In genomic region chr11:88948896-88949295, GRCm38 (mm10) we compare ENCODE assay signal across 24 mouse cellular contexts. TPM values are rescaled to one million over a fixed set of nuclear protein-coding genes. Genes with fewer than 3 reads are reported as not detected.
A peak's percentile ranks its signal among the peaks of the same experiment; 100 is the strongest.
DNase-seq lines count a peak whose midpoint lies in the region; ATAC-seq and TF ChIP-seq lines count a peak whose summit lies in the region.
"Had no signal": no experiment of that assay in that cellular context is flagged by ENCODE, and none has a peak within 500 bp of the region (broad histone marks: within the 10 kb centered on the region; RNA-seq: fewer than 3 reads in every experiment).

No protein-coding gene starts in this region.

- peaks cover 3% of the 10 kb centered on the region; the same call in 1 of the 2 replicates for H3K4me1 ChIP-seq in limb, embryonic 14.5 days (ENCODE audit: control insufficient read depth, insufficient read depth, low read length)
- H3K4me1 ChIP-seq in limb, embryonic 10.5 days: 0 out of 2 replicates have a peak, but pooled peaks cover 3% of the 10 kb centered on the region
- H3K4me1 ChIP-seq in ES-E14 (ENCODE audit: control insufficient read depth in 2 of 2, insufficient read depth in 2 of 2, low read length in 2 of 2, poor library complexity in 1 of 2): peaks cover 13 to 14% of the 10 kb centered on the region in 2 experiments
- H3K4me1 ChIP-seq: hindbrain, embryonic 12.5 days had no signal

- ATAC-seq in limb, embryonic 14.5 days (ENCODE audit: low FRiP score, low read depth): no peak
- ATAC-seq in erythroid progenitor cell, adult 5-6 weeks (replicated peaks; ENCODE audit: low FRiP score, poor library complexity, severe bottlenecking): no peak
- ATAC-seq: forebrain, embryonic 14.5 days; hindbrain, postnatal 0 days had no signal

- H3K4me2 ChIP-seq in limb, embryonic 14.5 days (replicated peaks; ENCODE audit: low read depth, low read length, severe bottlenecking): no peak overlapping the region
- H3K4me2 ChIP-seq: hindbrain, embryonic 12.5 days had no signal

- H3K4me3 ChIP-seq in limb, embryonic 14.5 days (replicated peaks; ENCODE audit: low read length): no peak overlapping the region
- no peak overlapping the region for H3K4me3 ChIP-seq in limb, embryonic 10.5 days
- peak overlapping the region in 1 of 2 experiments; percentile 39; a peak in 2 of 4 replicates for H3K4me3 ChIP-seq in ES-E14 (ENCODE audit: insufficient read depth in 1 of 2, low read depth in 1 of 2, low read length in 2 of 2, poor library complexity in 1 of 2, severe bottlenecking in 1 of 2)
- H3K4me3 ChIP-seq: forebrain, embryonic 10.5 days; gastrocnemius, adult 2 months; heart, embryonic 10.5 days; hindbrain, embryonic 12.5 days had no signal

- in situ Hi-C loops in ES-E14 (cut with MboI; ENCODE audit: low sequenced_read_pairs in 2 of 2, unreplicated experiment in 2 of 2): no loop called here

- no peaks in the 10 kb centered on the region for H3K9me3 ChIP-seq in limb, embryonic 14.5 days (ENCODE audit: control insufficient read depth, low read length)
- H3K9me3 ChIP-seq in limb, embryonic 10.5 days (replicated peaks): no peaks in the 10 kb centered on the region
- no peaks in the 10 kb centered on the region for H3K9me3 ChIP-seq in ES-E14 (ENCODE audit: control insufficient read depth, insufficient read depth, low read depth, low read length)
- H3K9me3 ChIP-seq: forebrain, embryonic 10.5 days; heart, embryonic 10.5 days; hindbrain, embryonic 12.5 days had no signal

- no peaks in the 10 kb centered on the region for H3K27me3 ChIP-seq in limb, embryonic 14.5 days (ENCODE audit: control insufficient read depth, insufficient read depth, low read length)
- H3K27me3 ChIP-seq in limb, embryonic 10.5 days (ENCODE audit: low read depth, poor library complexity, severe bottlenecking): no peaks in the 10 kb centered on the region
- H3K27me3 ChIP-seq: hindbrain, embryonic 12.5 days had no signal

- peaks cover 39% of the 10 kb centered on the region for H3K36me3 ChIP-seq in limb, embryonic 14.5 days (ENCODE audit: control insufficient read depth, insufficient read depth, low read length)
- H3K36me3 ChIP-seq in limb, embryonic 10.5 days: peaks cover 67% of the 10 kb centered on the region
- peaks cover 37% of the 10 kb centered on the region for H3K36me3 ChIP-seq in ES-E14 (ENCODE audit: control insufficient read depth, insufficient read depth, low read length, poor library complexity, severe bottlenecking)

- peak; percentile 11 for DNase-seq in limb, embryonic 14.5 days (ENCODE audit: low spot score)
- no peak for DNase-seq in limb, embryonic 10.5 days (ENCODE audit: low spot score)
- DNase-seq in ES-E14 (ENCODE audit: low read depth, low spot score): no peak
- peak; percentile 88 for DNase-seq in gonadal fat pad, adult 2 months (ENCODE audit: low read depth)
- DNase-seq in gastrocnemius, postnatal 4 days (ENCODE audit: low spot score in 2 of 2): no peak
- no peak for DNase-seq in lung, postnatal 10 days
- DNase-seq: adrenal gland, adult 8-10 months; adrenal gland, postnatal 36 days; cerebellum, adult 2 months; cerebellum, postnatal 10 days; gastrocnemius, adult 2 months; gastrocnemius, postnatal 25 days; heart, adult 18-20 months; heart, postnatal 10 days; heart, postnatal 4 days had no signal

- TF ChIP-seq POLR2A in limb, embryonic 14.5 days (IDR thresholded peaks at IDR 0.05; ENCODE audit: borderline replicate concordance, extremely low read depth, insufficient read depth, insufficient read length): no peak

- H3K9ac ChIP-seq in limb, embryonic 14.5 days (ENCODE audit: low read depth, low read length, severe bottlenecking): no peak overlapping the region
- H3K9ac ChIP-seq in ES-E14 (ENCODE audit: insufficient read depth, low read depth, low read length, poor library complexity, severe bottlenecking): peak overlapping the region; percentile 39; the same call in 1 of the 2 replicates
- H3K9ac ChIP-seq: hindbrain, embryonic 12.5 days had no signal

- no peak overlapping the region for H3K27ac ChIP-seq in limb, embryonic 14.5 days (replicated peaks; ENCODE audit: low read depth, low read length)
- no peak overlapping the region for H3K27ac ChIP-seq in limb, embryonic 10.5 days
- peak overlapping the region; percentile 99 for H3K27ac ChIP-seq in ES-E14 (ENCODE audit: insufficient read depth, low read depth, low read length, poor library complexity, severe bottlenecking)
- H3K27ac ChIP-seq: forebrain, embryonic 10.5 days; gastrocnemius, adult 2 months; heart, embryonic 10.5 days; hindbrain, embryonic 12.5 days; hindbrain, postnatal 0 days had no signal

- 75% methylated on average over 8 of the region's 8 CpGs for WGBS in limb, embryonic 14.5 days
- WGBS in limb, embryonic 10.5 days: 81% methylated on average over 8 of the region's 8 CpGs

TF ChIP-seq in ES-E14, 5 proteins besides CTCF, POLR2A, EP300 and RAD21:
- TF ChIP-seq ZC3H11A (IDR thresholded peaks at IDR 0.05; ENCODE audit: borderline replicate concordance, low read depth, low read length): no peak
- TF ChIP-seq HCFC1 (IDR thresholded peaks at IDR 0.05; ENCODE audit: borderline replicate concordance, insufficient read depth, low read length): no peak
- no peak for TF ChIP-seq MAFK (IDR thresholded peaks at IDR 0.05; ENCODE audit: insufficient read depth, low read depth, low read length)

RNA-seq across cellular contexts. Expression of gene Scpep1, which starts 6.4 kb away (rescaled TPM):
- 42.3 and 46.5 TPM in 2 replicates for polyA plus RNA-seq in limb, embryonic 14.5 days (2012; rRNA removed)
- 83.5 and 94.1 TPM in 2 replicates for polyA plus RNA-seq in limb, embryonic 14.5 days (2014; fragmentation: Nextera tagmentation; extraction: Ambion mirVana)
- polyA plus RNA-seq in limb, embryonic 10.5 days (2016; fragmentation: Nextera tagmentation; extraction: Ambion mirVana): 63.3 and 65.9 TPM in 2 replicates
- total RNA-seq in ES-E14 (2012; rRNA removed): 140 and 208 TPM in 2 replicates
- 20.7 and 25.7 TPM in 2 replicates for polyA plus RNA-seq in gonadal fat pad, adult 2 months (2012; rRNA removed)
- 10 to 100 TPM; 37.2 to 44.1 TPM for total RNA-seq in gastrocnemius, postnatal 4 days (2021)
- 41.9 and 45.8 TPM in 2 replicates for total RNA-seq in erythroid progenitor cell, adult 5-6 weeks (2015; ENCODE audit: low replicate concordance)
- total RNA-seq in erythroid progenitor cell, adult 5-6 weeks (2017; ENCODE audit: low replicate concordance): 16.8 and 26.1 TPM in 2 replicates

RNA-seq across cellular contexts. Expression of gene Elobl, which starts 17.8 kb away (rescaled TPM):
- polyA plus RNA-seq in limb, embryonic 14.5 days (2012; rRNA removed): not detected in 2 replicates
- not detected in 2 replicates for polyA plus RNA-seq in limb, embryonic 14.5 days (2014; fragmentation: Nextera tagmentation; extraction: Ambion mirVana)
- polyA plus RNA-seq in limb, embryonic 10.5 days (2016; fragmentation: Nextera tagmentation; extraction: Ambion mirVana): not detected in 2 replicates
- 0.95 and 1.6 TPM in 2 replicates for total RNA-seq in ES-E14 (2012; rRNA removed)
- polyA plus RNA-seq in gonadal fat pad, adult 2 months (2012; rRNA removed): 3.6 and 4.6 TPM in 2 replicates
- not detected for total RNA-seq in gastrocnemius, postnatal 4 days (2021)
- total RNA-seq in erythroid progenitor cell, adult 5-6 weeks (2015; ENCODE audit: low replicate concordance): not detected in 2 replicates
- not detected in 2 replicates for total RNA-seq in erythroid progenitor cell, adult 5-6 weeks (2017; ENCODE audit: low replicate concordance)
- total RNA-seq: adrenal gland, adult 8-10 months; adrenal gland, postnatal 36 days; gastrocnemius, adult 2 months; gastrocnemius, postnatal 25 days; heart, adult 18-20 months; heart, postnatal 10 days; heart, postnatal 4 days; hindbrain, postnatal 0 days had no signal
- polyA plus RNA-seq: cerebellum, adult 2 months; embryonic facial prominence, embryonic 11.5 days; forebrain, embryonic 10.5 days; forebrain, embryonic 14.5 days; heart, embryonic 10.5 days; heart, embryonic 14.5 days; hindbrain, embryonic 12.5 days; hindbrain, postnatal 0 days; intestine, embryonic 14.5 days had no signal

RNA-seq across cellular contexts. Expression of gene Coil, which starts 21.2 kb away (rescaled TPM):
- polyA plus RNA-seq in limb, embryonic 14.5 days (2012; rRNA removed): 20.1 and 21.6 TPM in 2 replicates
- polyA plus RNA-seq in limb, embryonic 14.5 days (2014; fragmentation: Nextera tagmentation; extraction: Ambion mirVana): 12.4 and 14.7 TPM in 2 replicates
- 25.9 and 28.7 TPM in 2 replicates for polyA plus RNA-seq in limb, embryonic 10.5 days (2016; fragmentation: Nextera tagmentation; extraction: Ambion mirVana)
- total RNA-seq in ES-E14 (2012; rRNA removed): 28.8 and 37.8 TPM in 2 replicates
- polyA plus RNA-seq in gonadal fat pad, adult 2 months (2012; rRNA removed): 3.9 and 4.7 TPM in 2 replicates
- total RNA-seq in gastrocnemius, postnatal 4 days (2021): 1 to 10 TPM; 8.9 to 10.0 TPM
- total RNA-seq in erythroid progenitor cell, adult 5-6 weeks (2015; ENCODE audit: low replicate concordance): 1.7 and 2.5 TPM in 2 replicates
- total RNA-seq in erythroid progenitor cell, adult 5-6 weeks (2017; ENCODE audit: low replicate concordance): 1.3 and 2.3 TPM in 2 replicates

RNA-seq across cellular contexts. Expression of gene Trim25, which starts 50.3 kb away (rescaled TPM):
- 5.6 and 6.2 TPM in 2 replicates for polyA plus RNA-seq in limb, embryonic 14.5 days (2012; rRNA removed)
- 5.8 and 6.1 TPM in 2 replicates for polyA plus RNA-seq in limb, embryonic 14.5 days (2014; fragmentation: Nextera tagmentation; extraction: Ambion mirVana)
- 3.0 and 3.4 TPM in 2 replicates for polyA plus RNA-seq in limb, embryonic 10.5 days (2016; fragmentation: Nextera tagmentation; extraction: Ambion mirVana)
- 37.8 TPM in 2 replicates for total RNA-seq in ES-E14 (2012; rRNA removed)
- 14.0 and 22.2 TPM in 2 replicates for polyA plus RNA-seq in gonadal fat pad, adult 2 months (2012; rRNA removed)
- 10 to 100 TPM; 27.9 to 32.3 TPM for total RNA-seq in gastrocnemius, postnatal 4 days (2021)
- total RNA-seq in erythroid progenitor cell, adult 5-6 weeks (2015; ENCODE audit: low replicate concordance): 23.8 and 25.2 TPM in 2 replicates
- total RNA-seq in erythroid progenitor cell, adult 5-6 weeks (2017; ENCODE audit: low replicate concordance): 28.0 and 32.8 TPM in 2 replicates

Comparison
In these comparisons a context has a peak if more than half of its experiments do, and no peak if none do; other contexts are left out.
1. DNase-seq: peak in limb, embryonic 14.5 days (single experiment) and gonadal fat pad, adult 2 months (single experiment); none in limb, embryonic 10.5 days (single experiment), ES-E14 (single experiment), gastrocnemius, postnatal 4 days (0 of 2) and lung, postnatal 10 days (single experiment).